Mouse (Mus musculus) G1E (cell line): ENCODE measurements at regions not wholly inside any gene's neighbourhood (a gene's known extent, or its start where the extent isn't known, plus 50 kb on each side); places are given as distances from the start of the nearest gene placed in this dataset.

Experiments used
- ATAC-seq: 2 replicates; pipeline ENCODE4 v1.8.0; 2016; ENCODE audit warnings: mild to moderate bottlenecking; ENCODE audit not compliant: insufficient number of reproducible peaks, poor library complexity, low FRiP score, severe bottlenecking; ENCODE audit errors: extremely low read depth
- DNase-seq: peaks from one replicate; pipeline ENCODE4 v3.0.0; 2012; ENCODE audit warnings: low spot score
- H3K27me3 ChIP-seq: 2 replicates; pipeline ENCODE4 v1.6.1; 2012; ENCODE audit warnings: mild to moderate bottlenecking, low read length, inconsistent platforms; ENCODE audit not compliant: insufficient read depth
- H3K36me3 ChIP-seq: replicated peaks from 2 replicates; pipeline ENCODE3; 2012; ENCODE audit warnings: mild to moderate bottlenecking, inconsistent platforms
- H3K4me1 ChIP-seq: 2 replicates; pipeline ENCODE4 v1.6.1; 2012; ENCODE audit warnings: low read depth, low read length, inconsistent platforms, mixed read lengths; ENCODE audit not compliant: insufficient read depth
- H3K4me3 ChIP-seq: 2 replicates; pipeline ENCODE4 v1.5.1; 2012; ENCODE audit warnings: low read depth, mild to moderate bottlenecking, inconsistent platforms, low read length, moderate library complexity, mixed read lengths
- H3K9me3 ChIP-seq: replicated peaks from 2 replicates; pipeline ENCODE4 v1.6.1; 2012; ENCODE audit warnings: inconsistent platforms
- CTCF ChIP-seq: IDR thresholded peaks from 2 replicates; pipeline ENCODE4 v1.5.1; 2012; ENCODE audit warnings: low read depth, low read length, inconsistent platforms, mixed read lengths
- GATA1 ChIP-seq: IDR thresholded peaks from 2 replicates; pipeline ENCODE4 v1.6.1; 2012; ENCODE audit warnings: borderline replicate concordance, low read length, inconsistent platforms, mixed read lengths
- GATA2 ChIP-seq: IDR thresholded peaks from 2 replicates; pipeline ENCODE4 v1.6.1; 2012; ENCODE audit warnings: low read depth, low read length, inconsistent platforms, borderline replicate concordance
- POLR2AphosphoS5 ChIP-seq: IDR thresholded peaks from 2 replicates; pipeline ENCODE4 v1.6.1; 2012; ENCODE audit warnings: low read depth, low read length, inconsistent platforms; ENCODE audit not compliant: insufficient replicate concordance
- TAL1 ChIP-seq: conservative IDR thresholded peaks from 2 replicates; pipeline ENCODE4 v1.6.1; 2012; ENCODE audit warnings: low read depth, low read length, inconsistent platforms, mixed read lengths

DNA sequence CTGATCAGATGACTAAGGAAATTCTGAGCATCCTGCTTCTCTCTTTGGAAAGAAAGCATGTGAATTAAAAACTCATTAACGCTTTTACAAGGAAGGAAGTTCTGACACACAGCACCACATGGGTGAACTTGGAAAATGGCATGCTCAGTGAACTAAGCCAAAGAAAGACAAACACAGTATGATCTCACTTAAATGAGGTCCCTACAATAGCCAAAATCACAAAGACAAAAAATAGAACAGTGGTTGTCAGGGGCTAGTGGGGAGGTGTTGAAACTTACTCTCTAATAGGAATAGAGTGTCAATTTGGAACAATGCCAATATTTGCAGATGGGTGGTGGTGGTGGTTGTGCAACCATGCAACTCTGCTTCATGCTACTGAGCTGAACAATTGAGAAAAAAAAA is 172.7 kb upstream of the Prkcq start:
- DNase-seq = no peak
- no peak overlapping the region for H3K4me3 ChIP-seq
- no peaks in the 10 kb centered on the region for H3K4me1 ChIP-seq
- no peaks in the 10 kb centered on the region for H3K27me3 ChIP-seq
- no peak for TF ChIP-seq CTCF
- TF ChIP-seq TAL1 = no peak
- TF ChIP-seq GATA1 = no peak
- TF ChIP-seq POLR2AphosphoS5 = no peak
- no peak for TF ChIP-seq GATA2
- no peak for ATAC-seq
- H3K9me3 ChIP-seq = no peaks in the 10 kb centered on the region
- H3K36me3 ChIP-seq = no peaks in the 10 kb centered on the region

- Histone ChIP-seq H3K4me1 (no peaks in the 10 kb centered on the region), H3K4me3 (no peak overlapping the region), H3K27me3 (no peaks in the 10 kb centered on the region; the same call in 1 of the 2 replicates), H3K9me3 (no peaks in the 10 kb centered on the region), H3K36me3 (no peaks in the 10 kb centered on the region)
- TF ChIP-seq POLR2AphosphoS5 = no peak
- no peak for TF ChIP-seq GATA1
- TF ChIP-seq CTCF = no peak
- no peak for TF ChIP-seq GATA2
- TF ChIP-seq TAL1 = no peak
- ATAC-seq (no peak), DNase-seq (no peak)
These were observed 166.1 kb upstream of the Prkcq start for GRCm38 (mm10) chr2:11005806-11006205.

DNA sequence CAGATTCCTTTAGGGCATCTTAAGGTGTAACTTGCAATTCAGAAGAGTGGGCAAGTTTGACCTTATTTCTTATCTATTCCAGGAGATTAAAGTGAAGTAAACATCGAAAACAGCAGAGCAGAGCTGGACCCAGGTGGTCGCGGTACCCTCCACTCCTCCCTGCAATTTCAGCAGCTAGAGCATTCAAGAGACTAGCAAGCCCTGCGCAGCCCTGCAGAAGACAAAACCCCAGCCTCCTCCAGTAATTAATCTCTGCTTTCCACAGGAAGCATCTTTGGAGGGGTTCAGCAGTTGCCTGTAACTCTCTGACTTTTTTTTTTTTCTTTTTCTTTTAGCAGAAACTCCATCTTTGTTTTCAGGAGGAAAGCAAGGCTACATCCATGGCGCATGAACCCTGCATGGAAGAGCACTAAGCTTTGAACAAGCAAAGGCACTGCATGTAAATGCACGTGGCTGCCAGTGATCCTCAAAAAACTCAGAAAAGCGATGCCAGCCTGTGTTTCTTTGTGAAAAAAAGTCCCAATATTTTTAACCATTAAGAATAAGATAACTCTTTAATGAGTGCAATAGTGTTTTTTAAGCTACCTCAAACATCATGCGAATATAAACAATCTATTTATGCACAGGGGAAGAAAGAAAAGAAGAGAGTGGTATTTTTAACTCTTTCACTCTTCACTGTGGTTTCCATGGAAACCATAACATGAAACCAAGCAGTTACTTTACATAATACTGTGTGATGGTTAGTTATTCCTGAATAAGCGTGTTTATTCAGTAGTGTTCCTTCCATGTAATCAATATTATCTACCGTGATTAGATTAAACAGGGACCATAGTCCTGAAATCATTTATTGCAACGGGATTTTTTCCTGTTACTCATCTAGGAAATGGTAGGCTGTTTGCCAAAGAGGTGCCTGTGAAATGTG is 160.6 kb upstream of the Prkcq start:
- no peak overlapping the region for H3K4me3 ChIP-seq
- H3K4me1 ChIP-seq = no peaks in the 10 kb centered on the region
- TF ChIP-seq POLR2AphosphoS5 (no peak), CTCF (no peak), GATA1 (no peak)
- H3K27me3 ChIP-seq = peaks cover 7% of the 10 kb centered on the region
- ATAC-seq (no peak), DNase-seq (no peak)
- H3K9me3 ChIP-seq = no peaks in the 10 kb centered on the region
- no peaks in the 10 kb centered on the region for H3K36me3 ChIP-seq

GRCm38 (mm10) chr2:11012312-11012860 is 159.5 kb upstream of the Prkcq start:
- Histone ChIP-seq H3K36me3 (no peaks in the 10 kb centered on the region), H3K4me3 (no peak overlapping the region), H3K27me3 (peaks cover 7% of the 10 kb centered on the region), H3K4me1 (no peaks in the 10 kb centered on the region), H3K9me3 (no peaks in the 10 kb centered on the region)
- ATAC-seq = no peak
- TF ChIP-seq POLR2AphosphoS5 (no peak), TAL1 (no peak), GATA1 (no peak), GATA2 (no peak), CTCF (no peak)
- DNase-seq = no peak

- Histone ChIP-seq H3K4me3 (no peak overlapping the region), H3K27me3 (peaks cover 7% of the 10 kb centered on the region), H3K4me1 (no peaks in the 10 kb centered on the region), H3K9me3 (no peaks in the 10 kb centered on the region), H3K36me3 (no peaks in the 10 kb centered on the region)
- DNase-seq (no peak), ATAC-seq (no peak)
- TF ChIP-seq GATA2 (no peak), GATA1 (no peak), CTCF (no peak), TAL1 (no peak), POLR2AphosphoS5 (no peak)
These were observed 158.8 kb upstream of the Prkcq start for GRCm38 (mm10) chr2:11013154-11013553.

- TF ChIP-seq TAL1 (no peak), GATA2 (no peak), POLR2AphosphoS5 (no peak)
- no peak for ATAC-seq
- Histone ChIP-seq H3K4me1 (no peaks in the 10 kb centered on the region), H3K36me3 (no peaks in the 10 kb centered on the region), H3K9me3 (no peaks in the 10 kb centered on the region), H3K4me3 (no peak overlapping the region), H3K27me3 (peaks cover 7% of the 10 kb centered on the region)
- no peak for DNase-seq
These were observed 155.5 kb upstream of the Prkcq start for GRCm38 (mm10) chr2:11016446-11016845.
